In the genomic region with DNA sequence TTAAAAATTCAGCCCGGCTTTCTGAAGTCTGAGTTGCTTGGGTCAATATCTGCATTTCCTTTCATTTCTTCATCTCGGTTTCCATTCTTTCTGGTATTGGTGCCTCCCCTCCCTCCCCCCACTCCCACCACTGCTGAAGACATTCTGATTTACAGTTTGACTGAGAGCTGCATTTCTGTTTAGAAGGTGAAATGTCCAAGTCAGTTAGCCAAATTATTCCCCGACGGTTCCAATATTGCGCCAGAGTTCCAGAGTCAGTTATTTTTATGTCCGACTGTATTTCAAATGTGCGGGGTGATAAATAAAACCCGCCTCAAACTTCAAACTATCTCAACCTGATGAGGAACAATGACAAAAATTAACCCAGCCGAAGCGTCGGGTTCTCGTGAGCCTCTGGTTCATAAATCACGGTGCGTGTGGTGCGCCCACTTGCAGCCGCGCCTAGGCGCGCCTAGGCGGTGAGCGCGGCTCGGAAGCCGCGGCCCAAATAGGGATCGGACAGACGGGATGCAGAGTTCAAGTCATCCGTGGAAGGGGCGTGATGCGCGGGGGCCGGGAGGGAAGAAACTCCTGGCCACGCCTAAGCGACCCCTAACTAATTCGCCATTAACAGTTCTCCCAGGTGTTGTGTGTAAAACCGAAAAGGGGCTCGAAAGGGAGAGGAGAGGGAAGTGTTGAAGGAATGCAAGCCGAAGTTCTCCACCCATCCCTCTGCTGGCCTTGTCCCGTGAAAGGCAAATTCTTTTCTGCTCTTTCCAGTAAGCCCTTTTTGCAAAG, we compare ENCODE assay signal across 8 mouse cellular contexts. TPM values are rescaled to one million over a fixed set of nuclear protein-coding genes. Genes with fewer than 3 reads are reported as not detected.
DNase-seq lines count a peak whose midpoint lies in the region; ATAC-seq and TF ChIP-seq lines count a peak whose summit lies in the region.

No protein-coding gene starts in this region.

- WGBS in lung, embryonic 14.5 days: under 1% methylated on average over 39 of the region's 39 CpGs
- WGBS in embryonic facial prominence, embryonic 14.5 days: under 1% methylated on average over 39 of the region's 39 CpGs
- WGBS in hindbrain, embryonic 14.5 days: 1% methylated on average over 39 of the region's 39 CpGs
- under 1% methylated on average over 39 of the region's 39 CpGs for WGBS in neural tube, embryonic 15.5 days

- H3K27ac ChIP-seq in lung, embryonic 14.5 days (ENCODE audit: low read depth): no peak overlapping the region
- H3K27ac ChIP-seq in embryonic facial prominence, embryonic 14.5 days (replicated peaks; ENCODE audit: low read depth, low read length): peak overlapping the region; percentile 28; the same call in 1 of the 2 replicates
- H3K27ac ChIP-seq in hindbrain, embryonic 14.5 days: no peak overlapping the region
- H3K27ac ChIP-seq in neural tube, embryonic 15.5 days (replicated peaks): no peak overlapping the region

- no peak for ATAC-seq in lung, embryonic 14.5 days (ENCODE audit: insufficient read depth)
- no peak for ATAC-seq in embryonic facial prominence, embryonic 14.5 days (ENCODE audit: low read depth)
- no peak for ATAC-seq in hindbrain, embryonic 14.5 days (ENCODE audit: low FRiP score)
- ATAC-seq in neural tube, embryonic 15.5 days (ENCODE audit: low FRiP score): no peak

- no peak overlapping the region for H3K9ac ChIP-seq in lung, embryonic 14.5 days
- H3K9ac ChIP-seq in embryonic facial prominence, embryonic 14.5 days (ENCODE audit: low read depth, low read length): peak overlapping the region; percentile 40
- H3K9ac ChIP-seq in hindbrain, embryonic 14.5 days: no peak overlapping the region
- no peak overlapping the region for H3K9ac ChIP-seq in neural tube, embryonic 15.5 days (replicated peaks)

- no peaks in the 10 kb centered on the region for H3K36me3 ChIP-seq in lung, embryonic 14.5 days (ENCODE audit: insufficient read depth)
- no peaks in the 10 kb centered on the region for H3K36me3 ChIP-seq in embryonic facial prominence, embryonic 14.5 days (ENCODE audit: control insufficient read depth, insufficient read depth, low read length)
- H3K36me3 ChIP-seq in hindbrain, embryonic 14.5 days (replicated peaks; ENCODE audit: control insufficient read depth, insufficient read depth): no peaks in the 10 kb centered on the region
- H3K36me3 ChIP-seq in neural tube, embryonic 15.5 days: no peaks in the 10 kb centered on the region

- H3K9me3 ChIP-seq in lung, embryonic 14.5 days (ENCODE audit: low read depth, low read length): no peaks in the 10 kb centered on the region
- no peaks in the 10 kb centered on the region for H3K9me3 ChIP-seq in embryonic facial prominence, embryonic 14.5 days (ENCODE audit: control insufficient read depth, low read length)
- no peaks in the 10 kb centered on the region for H3K9me3 ChIP-seq in hindbrain, embryonic 14.5 days (ENCODE audit: control insufficient read depth, low read length)
- no peaks in the 10 kb centered on the region for H3K9me3 ChIP-seq in neural tube, embryonic 15.5 days (replicated peaks)

- peak overlapping the region; percentile 24 for H3K4me3 ChIP-seq in lung, embryonic 14.5 days (ENCODE audit: low read depth, low read length)
- H3K4me3 ChIP-seq in embryonic facial prominence, embryonic 14.5 days (ENCODE audit: low read depth, low read length): peak overlapping the region; percentile 27
- H3K4me3 ChIP-seq in hindbrain, embryonic 14.5 days (replicated peaks; ENCODE audit: low read length): peak overlapping the region; percentile 12; the same call in 1 of the 2 replicates
- H3K4me3 ChIP-seq in neural tube, embryonic 15.5 days (replicated peaks): peak overlapping the region; percentile 19; the same call in 1 of the 2 replicates

- no peak for TF ChIP-seq CTCF in lung, embryonic 14.5 days (IDR thresholded peaks at IDR 0.05; ENCODE audit: low read depth)

- DNase-seq in lung, embryonic 14.5 days: peak; percentile 5
- DNase-seq in lung, postnatal 25 days (ENCODE audit: low spot score): no peak
- no peak for DNase-seq in embryonic facial prominence, embryonic 14.5 days (ENCODE audit: low spot score)
- no peak for DNase-seq in hindbrain, embryonic 14.5 days (ENCODE audit: low spot score)
- DNase-seq in cerebellum, postnatal 10 days: no peak
- no peak for DNase-seq in natural killer cell, adult 2 months (ENCODE audit: low spot score in 2 of 2)
- DNase-seq in thymus, postnatal 36 days: no peak

- peak overlapping the region; percentile 49 for H3K4me2 ChIP-seq in lung, embryonic 14.5 days
- H3K4me2 ChIP-seq in embryonic facial prominence, embryonic 14.5 days (ENCODE audit: low read depth, low read length): peak overlapping the region; percentile 50
- H3K4me2 ChIP-seq in hindbrain, embryonic 14.5 days (replicated peaks): peak overlapping the region; percentile 40; the same call in 1 of the 2 replicates
- peak overlapping the region; percentile 44 for H3K4me2 ChIP-seq in neural tube, embryonic 15.5 days

- peaks cover 83% of the 10 kb centered on the region for H3K27me3 ChIP-seq in lung, embryonic 14.5 days (ENCODE audit: insufficient read depth, low read length)
- peaks cover 69% of the 10 kb centered on the region for H3K27me3 ChIP-seq in embryonic facial prominence, embryonic 14.5 days (replicated peaks; ENCODE audit: control insufficient read depth, insufficient read depth, low read length)
- peaks cover 91% of the 10 kb centered on the region for H3K27me3 ChIP-seq in hindbrain, embryonic 14.5 days (ENCODE audit: control insufficient read depth, insufficient read depth, low read length)
- peaks cover 87% of the 10 kb centered on the region for H3K27me3 ChIP-seq in neural tube, embryonic 15.5 days (replicated peaks)

- H3K4me1 ChIP-seq in lung, embryonic 14.5 days (ENCODE audit: insufficient read depth): no peaks in the 10 kb centered on the region
- H3K4me1 ChIP-seq in embryonic facial prominence, embryonic 14.5 days (ENCODE audit: control insufficient read depth, insufficient read depth, low read length): peaks cover 8% of the 10 kb centered on the region
- H3K4me1 ChIP-seq in hindbrain, embryonic 14.5 days (replicated peaks; ENCODE audit: control insufficient read depth, insufficient read depth, low read length): peaks cover 5% of the 10 kb centered on the region; the same call in 1 of the 2 replicates
- H3K4me1 ChIP-seq in neural tube, embryonic 15.5 days: peaks cover 18% of the 10 kb centered on the region

RNA-seq across cellular contexts. Expression of a gene that starts 7.9 kb away (rescaled TPM):
- 0.42 and 0.80 TPM in 2 replicates for polyA plus RNA-seq in lung, embryonic 14.5 days (2014; fragmentation: Nextera tagmentation; extraction: Ambion mirVana)
- 5.7 and 8.2 TPM in 2 replicates for polyA plus RNA-seq in embryonic facial prominence, embryonic 14.5 days (2014; fragmentation: Nextera tagmentation; extraction: Ambion mirVana)
- polyA plus RNA-seq in hindbrain, embryonic 14.5 days (2014; fragmentation: Nextera tagmentation; extraction: Ambion mirVana): 1.4 and 1.8 TPM in 2 replicates
- 0.87 and 0.98 TPM in 2 replicates for polyA plus RNA-seq in neural tube, embryonic 15.5 days (2015; fragmentation: Nextera tagmentation; extraction: Ambion mirVana)
